Mouse (Mus musculus): ENCODE data around the gene Slc10a7. TPM values are rescaled to one million over a fixed set of nuclear protein-coding genes. Genes with fewer than 3 reads are reported as not detected.

Slc10a7 gene
- total and polyA plus RNA-seq, 3 experiments, result 13.7 to 27.3 TPM; not detected in 1

DNA sequence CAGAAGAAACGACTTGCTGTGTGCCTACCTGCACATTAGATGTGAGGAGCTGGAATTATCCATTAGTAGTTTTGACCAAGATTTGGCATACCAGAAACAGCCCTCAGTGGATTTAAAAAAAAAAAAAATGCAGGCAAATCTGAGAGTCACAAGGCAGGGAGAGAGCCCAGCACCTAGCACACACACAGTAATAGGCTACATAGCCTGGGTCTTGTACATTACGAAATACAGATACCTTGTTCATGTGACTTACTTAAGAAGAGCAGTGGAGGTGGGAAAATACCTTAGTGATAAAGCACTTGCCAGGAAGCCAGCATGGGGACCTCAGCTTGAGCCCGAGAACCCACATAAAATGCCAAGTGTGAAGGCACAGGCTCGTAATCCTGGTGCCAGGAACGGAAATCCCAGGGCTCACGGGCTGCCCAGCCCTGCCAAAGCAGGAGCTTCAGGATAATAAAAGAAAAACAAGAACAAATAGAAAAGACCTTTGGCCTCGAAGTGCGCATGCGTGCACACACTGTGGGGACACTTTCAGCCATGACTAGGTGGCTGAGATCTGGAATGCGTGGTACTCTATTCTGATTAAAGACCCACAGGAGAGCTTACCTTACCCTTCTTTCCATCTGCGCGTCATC lies 155.3 kb downstream of the Slc10a7 start:
- Histone ChIP-seq H3K4me3 (ENCODE audit: control insufficient read depth in 1 of 2, insufficient read depth in 1 of 2, low read depth in 2 of 2, low read length in 2 of 2) (no peak overlapping the region), H3K4me1 (ENCODE audit: control insufficient read depth in 1 of 2, insufficient read depth in 2 of 2, low read length in 2 of 2) (no peaks in the 10 kb centered on the region), H3K27me3 (ENCODE audit: control insufficient read depth in 1 of 2, insufficient read depth in 2 of 2, low read length in 2 of 2) (no peaks in the 10 kb centered on the region), H3K9me3 (replicated peaks; ENCODE audit: insufficient read depth, low read length) (no peaks in the 10 kb centered on the region), H3K27ac (ENCODE audit: control insufficient read depth, low read depth, low read length) (no peak overlapping the region), H3K36me3 (ENCODE audit: control insufficient read depth in 1 of 2, insufficient read depth in 2 of 2, low read length in 2 of 2) (0 out of 4 replicates have a peak, but pooled peaks cover 0 to 1% of the 10 kb centered on the region in 2 experiments), H3K9ac (ENCODE audit: control insufficient read depth, low read depth, low read length, poor library complexity, severe bottlenecking) (no peak overlapping the region), H3K79me2 (ENCODE audit: control insufficient read depth, insufficient read depth, low read length, poor library complexity) (no peaks in the 10 kb centered on the region)
- TF ChIP-seq MEF2A (IDR thresholded peaks at IDR 0.05; ENCODE audit: extremely low read depth, insufficient replicate concordance, low read depth, low read length, poor library complexity, severe bottlenecking) (no peak), ELF1 (IDR thresholded peaks at IDR 0.05; ENCODE audit: low read depth, low read length) (no peak), ZC3H11A (IDR thresholded peaks at IDR 0.05; ENCODE audit: low read depth, low read length) (no peak)
- DNase-seq (ENCODE audit: low read depth, low spot score), result no peak

- H3K9me3 ChIP-seq (replicated peaks; ENCODE audit: insufficient read depth, low read length), result no peaks in the 10 kb centered on the region
- H3K36me3 ChIP-seq (ENCODE audit: control insufficient read depth in 1 of 2, insufficient read depth in 2 of 2, low read length in 2 of 2), result 0 out of 4 replicates have a peak, but pooled peaks cover 0 to 1% of the 10 kb centered on the region in 2 experiments
Observed at GRCm38 (mm10) chr8:78667399-78667798, 158.3 kb downstream of the Slc10a7 start.

GRCm38 (mm10) chr8:78668206-78668605 lies 159.1 kb downstream of the Slc10a7 start:
- Histone ChIP-seq H3K4me1 (ENCODE audit: control insufficient read depth in 1 of 2, insufficient read depth in 2 of 2, low read length in 2 of 2) (no peaks in the 10 kb centered on the region), H3K79me2 (ENCODE audit: control insufficient read depth, insufficient read depth, low read length, poor library complexity) (no peaks in the 10 kb centered on the region), H3K36me3 (ENCODE audit: control insufficient read depth in 1 of 2, insufficient read depth in 2 of 2, low read length in 2 of 2) (0 out of 4 replicates have a peak, but pooled peaks cover 0 to 1% of the 10 kb centered on the region in 2 experiments), H3K4me3 (ENCODE audit: control insufficient read depth in 1 of 2, insufficient read depth in 1 of 2, low read depth in 2 of 2, low read length in 2 of 2) (no peak overlapping the region), H3K9me3 (replicated peaks; ENCODE audit: insufficient read depth, low read length) (no peaks in the 10 kb centered on the region), H3K27me3 (ENCODE audit: control insufficient read depth in 1 of 2, insufficient read depth in 2 of 2, low read length in 2 of 2) (no peaks in the 10 kb centered on the region), H3K9ac (ENCODE audit: control insufficient read depth, low read depth, low read length, poor library complexity, severe bottlenecking) (no peak overlapping the region), H3K27ac (ENCODE audit: control insufficient read depth, low read depth, low read length) (no peak overlapping the region)
- DNase-seq (ENCODE audit: low read depth, low spot score), result no peak
- TF ChIP-seq KAT2A (conservative IDR thresholded peaks at IDR 0.05; ENCODE audit: low read depth, low read length) (no peak), EP300 (IDR thresholded peaks at IDR 0.05; ENCODE audit: low read depth in 1 of 2, low read length in 2 of 2) (no peak), HCFC1 (IDR thresholded peaks at IDR 0.05; ENCODE audit: low read depth, low read length) (no peak), GATA1 (IDR thresholded peaks at IDR 0.05; ENCODE audit: low read depth, low read length) (no peak), ZC3H11A (IDR thresholded peaks at IDR 0.05; ENCODE audit: low read depth, low read length) (no peak), POLR2AphosphoS2 (IDR thresholded peaks at IDR 0.05; ENCODE audit: low read length) (no peak), E2F4 (IDR thresholded peaks at IDR 0.05; ENCODE audit: borderline replicate concordance, low read depth, low read length) (no peak)

More at GRCm38 (mm10) chr8:78667399-78667798, 158.3 kb downstream of the Slc10a7 start:
- Histone ChIP-seq H3K27me3 (ENCODE audit: control insufficient read depth in 1 of 2, insufficient read depth in 2 of 2, low read length in 2 of 2) (no peaks in the 10 kb centered on the region), H3K4me1 (ENCODE audit: control insufficient read depth in 1 of 2, insufficient read depth in 2 of 2, low read length in 2 of 2) (no peaks in the 10 kb centered on the region), H3K9ac (ENCODE audit: control insufficient read depth, low read depth, low read length, poor library complexity, severe bottlenecking) (no peak overlapping the region), H3K4me3 (ENCODE audit: control insufficient read depth in 1 of 2, insufficient read depth in 1 of 2, low read depth in 2 of 2, low read length in 2 of 2) (no peak overlapping the region), H3K27ac (ENCODE audit: control insufficient read depth, low read depth, low read length) (no peak overlapping the region), H3K79me2 (ENCODE audit: control insufficient read depth, insufficient read depth, low read length, poor library complexity) (no peaks in the 10 kb centered on the region)
- DNase-seq (ENCODE audit: low read depth, low spot score), result no peak
- TF ChIP-seq KAT2A (conservative IDR thresholded peaks at IDR 0.05; ENCODE audit: low read depth, low read length) (no peak), POLR2AphosphoS5 (IDR thresholded peaks at IDR 0.05; ENCODE audit: borderline replicate concordance, low read depth, low read length) (no peak), E2F4 (IDR thresholded peaks at IDR 0.05; ENCODE audit: borderline replicate concordance, low read depth, low read length) (no peak), MAZ (IDR thresholded peaks at IDR 0.05; ENCODE audit: low read depth, low read length) (no peak), MYB (IDR thresholded peaks at IDR 0.05; ENCODE audit: low read depth, low read length) (no peak), JUND (IDR thresholded peaks at IDR 0.05; ENCODE audit: low read depth, low read length) (no peak), ZC3H11A (IDR thresholded peaks at IDR 0.05; ENCODE audit: low read depth, low read length) (no peak), UBTF (IDR thresholded peaks at IDR 0.05; ENCODE audit: borderline replicate concordance, insufficient read depth, low read depth, low read length) (no peak), TAL1 (IDR thresholded peaks at IDR 0.05; ENCODE audit: low read length) (no peak), SIN3A (IDR thresholded peaks at IDR 0.05; ENCODE audit: low read length) (no peak), MEF2A (IDR thresholded peaks at IDR 0.05; ENCODE audit: extremely low read depth, insufficient replicate concordance, low read depth, low read length, poor library complexity, severe bottlenecking) (no peak), MAX (IDR thresholded peaks at IDR 0.05; ENCODE audit: low read length) (no peak), USF1 (IDR thresholded peaks at IDR 0.05; ENCODE audit: low read depth, low read length) (no peak), GABPA (IDR thresholded peaks at IDR 0.05; ENCODE audit: low read depth, low read length) (no peak), ZKSCAN1 (IDR thresholded peaks at IDR 0.05; ENCODE audit: low read depth, low read length) (no peak)

Measured in MEL (cell line).